Mouse (Mus musculus) ES-E14 (cell line): ENCODE results near the gene Mex3d. TPM values are rescaled to one million over a fixed set of nuclear protein-coding genes. Genes with fewer than 3 reads are reported as not detected.

Experiments used
- DNase-seq: peaks from one replicate; pipeline ENCODE4 v3.0.0-alpha.2; 2013; ENCODE audit warnings: low read depth, low spot score
- H3K27ac ChIP-seq: 2 replicates; pipeline ENCODE4 v1.5.1; 2012; ENCODE audit warnings: low read depth, mild to moderate bottlenecking, low read length, moderate library complexity, mixed read lengths; ENCODE audit not compliant: poor library complexity, insufficient read depth, severe bottlenecking
- H3K36me3 ChIP-seq: 2 replicates; pipeline ENCODE4 v1.6.1; 2012; ENCODE audit warnings: mild to moderate bottlenecking, low read length, moderate library complexity, mixed read lengths; ENCODE audit not compliant: control insufficient read depth, poor library complexity, insufficient read depth, severe bottlenecking
- H3K4me1 ChIP-seq, 2 experiments: fragments of 150-350 bp in 1 of 2; sonication (generic) in 1 of 2; 2 replicates each; pipeline ENCODE4 v1.6.1; 2012; ENCODE audit warnings: low read length in 2 of 2, mild to moderate bottlenecking in 1 of 2, mixed read lengths in 1 of 2; ENCODE audit not compliant: control insufficient read depth in 2 of 2, insufficient read depth in 2 of 2, poor library complexity in 1 of 2
- H3K4me3 ChIP-seq, 2 experiments: fragments of 150-350 bp in 1 of 2; sonication (generic) in 1 of 2; 2 replicates each; pipeline ENCODE4 v1.5.1; 2012; ENCODE audit warnings: low read length in 2 of 2, low read depth in 1 of 2, mild to moderate bottlenecking in 1 of 2, mixed read lengths in 1 of 2; ENCODE audit not compliant: insufficient read depth in 1 of 2, poor library complexity in 1 of 2, severe bottlenecking in 1 of 2
- H3K9ac ChIP-seq: 2 replicates; pipeline ENCODE4 v1.6.1; 2012; ENCODE audit warnings: low read depth, mild to moderate bottlenecking, low read length, mixed read lengths; ENCODE audit not compliant: poor library complexity, insufficient read depth, severe bottlenecking
- H3K9me3 ChIP-seq: fragments of 150-350 bp; sonication (generic); 2 replicates; pipeline ENCODE4 v1.6.1; 2012; ENCODE audit warnings: low read depth, mild to moderate bottlenecking, low read length; ENCODE audit not compliant: control insufficient read depth, insufficient read depth
- CHD2 ChIP-seq: IDR thresholded peaks from 2 replicates; pipeline ENCODE4 v1.6.1; 2014; ENCODE audit warnings: mild to moderate bottlenecking, low read depth, low read length, inconsistent platforms
- HCFC1 ChIP-seq: IDR thresholded peaks from 2 replicates; pipeline ENCODE4 v1.6.1; 2012; ENCODE audit warnings: low read length, inconsistent platforms, borderline replicate concordance; ENCODE audit not compliant: insufficient read depth
- MAFK ChIP-seq: IDR thresholded peaks from 2 replicates; pipeline ENCODE4 v1.6.1; 2014; ENCODE audit warnings: mild to moderate bottlenecking, low read depth, low read length, inconsistent platforms; ENCODE audit not compliant: insufficient read depth
- ZC3H11A ChIP-seq: IDR thresholded peaks from 2 replicates; pipeline ENCODE4 v1.6.1; 2012; ENCODE audit warnings: low read depth, mild to moderate bottlenecking, inconsistent platforms, low read length, borderline replicate concordance
- ZNF384 ChIP-seq: IDR thresholded peaks from 2 replicates; pipeline ENCODE4 v1.6.1; 2012; ENCODE audit warnings: low read depth, low read length, inconsistent platforms
- in situ Hi-C, 2 experiments: fragments of 600-800 bp; cut with MboI; formaldehyde crosslinking; loops; one replicate each; pipeline ENCODE4 v1.15.1; 2025; ENCODE audit warnings: low sequenced_read_pairs in 2 of 2, inconsistent platforms in 1 of 2; ENCODE audit not compliant: unreplicated experiment in 2 of 2
- total RNA-seq: library from RNA; depleted of rRNA; stranded (reverse); fragments of 300-350 nt; gene quantifications from 2 replicates; pipeline ENCODE4 v1.2.3, GENCODE M21; 2012

Mex3d gene
- total RNA-seq, 1 experiment, result 27.1 TPM

GRCm38 (mm10) chr10:80430375-80430980 lies 43.0 kb upstream of the Mex3d start:
- in situ Hi-C loops, result no loop called here
- Histone ChIP-seq H3K4me3 (no peak overlapping the region), H3K9me3 (no peaks in the 10 kb centered on the region), H3K4me1 (peaks cover 0 to 11% of the 10 kb centered on the region in 2 experiments; a peak in 3 of 4 replicates), H3K36me3 (peaks cover 40% of the 10 kb centered on the region), H3K9ac (no peak overlapping the region), H3K27ac (no peak overlapping the region)
- no peak for TF ChIP-seq CHD2
- no peak for TF ChIP-seq MAFK
- no peak for TF ChIP-seq ZC3H11A
- no peak for TF ChIP-seq HCFC1
- no peak for TF ChIP-seq ZNF384
- DNase-seq, result no peak

- no peak overlapping the region for H3K9ac ChIP-seq
- TF ChIP-seq ZC3H11A, result no peak
- TF ChIP-seq MAFK, result no peak
- TF ChIP-seq ZNF384, result no peak
- TF ChIP-seq CHD2, result no peak
- TF ChIP-seq HCFC1, result no peak
- H3K4me3 ChIP-seq, result no peak overlapping the region
- H3K27ac ChIP-seq, result no peak overlapping the region
- in situ Hi-C loops, result no loop called here
- no peak for DNase-seq
- peaks cover 0 to 10% of the 10 kb centered on the region in 2 experiments; a peak in 3 of 4 replicates for H3K4me1 ChIP-seq
- H3K9me3 ChIP-seq, result no peaks in the 10 kb centered on the region
- peaks cover 46% of the 10 kb centered on the region for H3K36me3 ChIP-seq
Measured at GRCm38 (mm10) chr10:80429800-80430199, 42.3 kb upstream of the Mex3d start.

- Histone ChIP-seq H3K9ac (no peak overlapping the region), H3K4me1 (peaks cover 0 to 7% of the 10 kb centered on the region in 2 experiments; a peak in 1 of 4 replicates), H3K36me3 (peaks cover 58% of the 10 kb centered on the region), H3K4me3 (no peak overlapping the region), H3K27ac (no peak overlapping the region), H3K9me3 (no peaks in the 10 kb centered on the region)
- in situ Hi-C loops, result no loop called here
- no peak for TF ChIP-seq HCFC1
- DNase-seq, result no peak
Measured at GRCm38 (mm10) chr10:80425041-80425440, 37.6 kb upstream of the Mex3d start.

GRCm38 (mm10) chr10:80423562-80423961 lies 36.1 kb upstream of the Mex3d start:
- in situ Hi-C loops, result no loop called here
- Histone ChIP-seq H3K4me3 (no peak overlapping the region), H3K27ac (no peak overlapping the region; the same call in 1 of the 2 replicates)

More at GRCm38 (mm10) chr10:80423562-80423961, 36.1 kb upstream of the Mex3d start:
- H3K4me1 ChIP-seq, result peaks cover 0 to 7% of the 10 kb centered on the region in 2 experiments; a peak in 1 of 4 replicates
- DNase-seq, result peak; percentile 83
- H3K9me3 ChIP-seq, result no peaks in the 10 kb centered on the region
- H3K9ac ChIP-seq, result no peak overlapping the region
- peaks cover 62% of the 10 kb centered on the region for H3K36me3 ChIP-seq
- no peak for TF ChIP-seq CHD2
- no peak for TF ChIP-seq HCFC1
- TF ChIP-seq ZNF384, result no peak
- no peak for TF ChIP-seq MAFK
- TF ChIP-seq ZC3H11A, result no peak
